Mouse (Mus musculus) heart, adult 8-10 months (tissue): ENCODE measurements around the gene Antxrl. TPM values are rescaled to one million over a fixed set of nuclear protein-coding genes. Genes with fewer than 3 reads are reported as not detected.

Experiments used
- DNase-seq: peaks from one replicate; pipeline ENCODE4 v3.0.0; 2022; ENCODE audit warnings: low spot score
- total RNA-seq, 4 experiments: library from RNA; stranded (reverse); gene quantifications; 2 replicates each; pipeline ENCODE4 v1.2.4; 2022

Antxrl gene
- total RNA-seq, result not detected

GRCm38 (mm10) chr14:34052516-34052915 lies at the start of gene Antxrl:
TSS of gene Antxrl (plus strand) at chr14:34052707.
- no peak for DNase-seq

DNA sequence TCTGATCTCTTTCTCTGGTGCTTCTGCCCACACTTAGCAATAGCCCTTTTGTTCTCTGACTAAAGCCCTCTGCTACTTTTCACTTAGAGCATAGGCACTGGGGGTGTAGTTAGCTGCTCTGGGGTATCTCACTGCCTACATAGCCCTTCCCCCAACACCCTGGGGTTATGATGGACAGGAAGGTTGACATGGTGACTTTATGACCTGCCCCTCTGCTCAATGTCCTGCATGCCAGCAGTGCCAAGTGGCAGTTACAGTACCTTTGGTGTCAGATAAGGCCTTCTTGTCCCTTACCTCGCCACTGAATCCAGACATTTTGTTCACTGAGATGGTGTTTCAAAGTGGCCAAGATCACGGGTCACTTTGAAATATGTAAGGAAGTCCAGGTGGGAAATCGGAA lies 37.4 kb upstream of the Antxrl start, which contains the start of gene Gm30083:
TSS of gene Gm30083 (minus strand) at position 120 of the 400 bp plus-strand sequence.
- no peak for DNase-seq

- no peak for DNase-seq
Observed at GRCm38 (mm10) chr14:34016381-34016780, 36.1 kb upstream of the Antxrl start, which contains the start of gene Gm5460. TSS of gene Gm5460 (plus strand) at chr14:34016758.

DNA sequence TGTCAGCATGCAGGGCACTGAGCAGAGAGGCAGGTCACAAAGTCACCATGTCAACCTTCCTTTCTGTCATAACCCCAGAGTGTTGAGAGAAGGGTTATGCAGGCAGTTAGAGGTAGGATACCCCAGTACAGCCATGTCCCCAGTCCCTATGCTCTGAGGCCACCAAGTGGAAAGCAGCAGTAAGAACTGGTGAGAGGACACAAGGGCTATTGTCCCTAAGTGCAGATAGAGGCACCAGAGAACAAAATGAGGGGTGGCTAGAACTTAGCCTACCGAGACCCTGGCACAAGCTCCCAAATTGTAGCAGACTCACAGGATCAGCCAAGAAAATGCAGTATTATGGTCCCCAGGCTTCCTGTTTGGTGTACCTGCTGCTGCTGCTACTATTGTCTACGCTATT lies 35.6 kb upstream of the Antxrl start:
- DNase-seq, result no peak

- DNase-seq, result no peak
Observed at GRCm38 (mm10) chr14:34026710-34027109, 25.8 kb upstream of the Antxrl start.

GRCm38 (mm10) chr14:34033841-34034610 lies 18.5 kb upstream of the Antxrl start:
- no peak for DNase-seq

DNA sequence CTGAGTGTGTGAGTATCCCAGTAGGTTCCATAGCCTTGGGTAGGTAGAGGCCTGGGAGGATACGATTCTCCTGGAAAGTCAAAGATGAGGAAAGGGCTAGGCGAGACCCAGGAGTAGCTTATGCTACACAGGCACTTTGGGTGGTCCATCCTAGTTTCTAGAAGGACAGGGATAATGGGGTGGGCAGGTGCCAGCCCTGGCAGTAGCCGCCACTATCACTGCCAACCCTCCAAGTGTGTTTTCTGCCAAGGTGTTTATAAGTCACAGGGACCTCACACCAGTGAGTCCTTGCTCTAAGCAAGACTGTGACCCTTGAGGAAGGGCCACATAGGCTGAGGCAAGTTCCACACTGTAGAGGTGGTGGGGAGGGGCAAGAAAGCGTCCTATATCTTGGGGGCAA lies 11.3 kb upstream of the Antxrl start:
- no peak for DNase-seq

DNA sequence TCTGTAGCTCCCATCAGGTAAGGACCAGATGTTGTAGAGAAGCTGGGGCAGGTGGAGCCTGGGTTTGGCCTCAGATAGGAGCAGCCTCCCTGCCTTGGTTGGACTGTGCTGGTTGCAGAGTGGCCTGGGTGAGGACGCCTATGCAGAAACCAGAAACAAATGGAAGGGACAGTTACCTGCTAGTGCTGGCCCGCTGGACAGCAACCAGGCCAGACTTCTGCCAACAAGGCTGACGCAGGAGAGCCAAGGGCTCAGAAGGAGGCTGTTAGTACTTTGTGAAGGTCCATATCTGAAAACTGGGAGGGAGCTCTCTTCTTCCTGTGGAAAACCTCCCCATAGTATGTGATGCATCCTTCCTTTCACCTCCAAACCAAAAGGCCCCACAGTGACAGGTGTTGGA lies 9.2 kb upstream of the Antxrl start:
- no peak for DNase-seq

- no peak for DNase-seq
Observed at GRCm38 (mm10) chr14:34050101-34050779, 2.3 kb upstream of the Antxrl start.

- DNase-seq, result no peak
Observed at GRCm38 (mm10) chr14:34071665-34072064, 19.2 kb downstream of the Antxrl start.

GRCm38 (mm10) chr14:34075346-34075745 lies 22.8 kb downstream of the Antxrl start:
- DNase-seq, result no peak

DNA sequence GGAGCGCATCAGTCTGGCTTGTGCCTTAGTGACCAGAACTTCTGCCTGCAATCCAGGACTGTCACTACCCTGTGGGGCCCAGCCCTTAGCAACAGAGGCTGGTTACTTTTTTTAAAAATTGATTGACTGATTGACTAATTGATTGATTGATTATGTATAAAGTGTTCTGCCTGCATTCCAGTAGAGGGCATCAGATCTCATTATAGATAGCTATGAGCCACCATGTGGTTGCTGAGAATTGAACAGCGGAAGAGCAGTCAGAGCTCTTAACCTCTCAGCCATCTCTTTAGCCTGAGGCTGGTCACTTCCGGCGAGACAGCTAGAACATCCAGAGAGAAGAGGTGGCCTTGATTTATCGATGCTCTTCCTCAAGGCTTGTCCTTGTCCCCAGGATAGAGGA lies 24.7 kb downstream of the Antxrl start:
- DNase-seq, result no peak

- no peak for DNase-seq
Observed at GRCm38 (mm10) chr14:34078293-34078692, 25.8 kb downstream of the Antxrl start.

DNA sequence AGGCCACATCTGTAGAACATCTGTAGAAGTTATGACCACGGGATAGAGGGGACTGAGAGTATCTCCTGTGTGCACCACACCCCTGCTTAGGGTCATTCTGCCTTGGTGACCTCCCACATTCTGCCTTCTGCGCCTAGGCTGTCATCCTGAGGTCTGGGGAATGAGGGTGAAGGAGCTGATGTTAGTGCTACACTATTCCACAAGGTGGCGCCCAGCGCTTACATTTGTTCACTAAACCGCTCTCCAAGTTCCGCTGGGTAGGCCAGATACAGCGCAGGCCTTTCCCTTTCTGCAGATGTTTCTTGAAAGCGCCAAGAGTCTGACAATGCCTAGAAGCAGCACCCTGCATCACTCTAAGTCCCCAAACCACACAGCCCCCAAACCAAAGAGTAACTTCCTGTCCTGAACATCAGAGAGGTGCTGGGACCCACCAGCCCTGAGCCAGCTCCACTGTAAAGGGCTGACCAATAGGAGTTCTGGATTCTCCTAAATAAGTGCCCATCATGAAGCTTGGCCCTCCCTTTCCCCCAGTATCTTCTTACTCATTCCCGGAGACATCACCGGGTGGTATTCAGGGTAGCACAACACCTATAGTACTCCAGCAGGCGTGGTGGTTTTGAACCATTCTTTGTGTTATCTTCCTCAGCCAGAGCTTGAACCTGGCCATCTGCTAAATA lies 28.0 kb downstream of the Antxrl start:
- peak; percentile 67 for DNase-seq

- DNase-seq, result no peak
Observed at GRCm38 (mm10) chr14:34085731-34086130, 33.2 kb downstream of the Antxrl start, which contains the start of gene Anxa8. TSS of gene Anxa8 (plus strand) at chr14:34085981.

DNA sequence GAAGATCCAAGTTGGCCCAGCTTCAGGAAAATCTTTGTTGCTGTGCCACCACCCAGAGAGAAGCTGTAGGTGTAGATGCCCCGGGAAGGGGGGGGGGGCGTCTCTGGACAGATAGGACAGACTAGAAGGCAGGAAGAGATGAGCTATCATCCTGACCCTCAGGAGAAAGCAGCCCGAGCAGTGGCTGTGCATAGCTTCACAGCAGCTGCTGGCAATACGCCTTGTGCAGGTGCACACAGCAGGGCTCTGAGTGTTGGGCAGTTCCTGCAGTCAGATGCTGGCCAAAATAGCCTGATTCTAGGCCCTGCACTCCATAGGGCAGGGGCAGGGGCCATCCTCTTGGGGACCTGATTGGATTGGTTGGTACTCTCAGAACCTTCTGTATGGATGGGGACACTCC lies 34.3 kb downstream of the Antxrl start:
- no peak for DNase-seq

DNA sequence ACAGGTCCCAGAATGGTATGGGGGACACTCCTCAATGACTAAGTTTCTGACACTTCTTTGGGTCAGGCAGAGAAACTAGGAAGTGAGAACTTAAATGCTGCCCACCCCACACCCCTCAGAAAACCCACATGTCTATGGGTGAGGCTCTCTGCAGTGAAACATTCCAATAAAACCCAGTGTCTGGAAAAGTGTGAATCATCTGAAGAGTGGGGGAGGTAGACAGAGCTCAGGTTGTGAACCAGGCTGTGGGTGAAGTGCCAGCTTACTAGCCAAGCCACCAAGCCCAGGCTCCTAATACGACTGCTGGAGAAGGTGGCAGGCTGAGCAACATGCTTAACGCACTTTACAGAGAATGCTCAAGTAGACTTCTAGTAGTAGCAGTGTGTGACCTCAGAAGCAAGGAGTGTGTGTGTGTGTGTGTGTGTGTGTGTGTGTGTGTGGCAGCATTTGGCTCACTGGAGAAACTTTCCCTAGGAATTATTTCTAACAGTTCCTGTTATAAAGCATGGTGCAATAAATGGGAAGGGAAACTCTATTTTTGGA lies 35.4 kb downstream of the Antxrl start:
- DNase-seq, result no peak

DNA sequence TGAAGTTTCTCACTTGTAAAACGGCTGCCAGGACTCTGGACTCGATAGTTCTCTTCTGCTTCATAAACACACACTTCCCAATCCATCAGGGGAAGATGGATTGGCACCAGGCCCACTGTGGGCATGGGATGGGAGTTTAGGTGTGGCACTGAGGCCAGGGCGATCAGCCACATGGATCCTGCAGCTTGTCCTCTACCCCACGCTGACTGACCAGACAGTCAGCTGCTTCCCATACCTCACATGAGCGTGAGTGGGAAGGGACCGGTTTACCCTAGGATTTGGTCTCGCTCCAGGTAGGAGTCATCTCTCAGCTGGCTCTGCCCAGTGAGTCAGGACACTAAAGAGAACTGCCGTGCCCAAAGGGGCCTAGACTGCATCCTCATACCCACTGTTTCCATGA lies 37.3 kb downstream of the Antxrl start:
- DNase-seq, result no peak

- no peak for DNase-seq
Observed at GRCm38 (mm10) chr14:34091475-34091874, 39.0 kb downstream of the Antxrl start.

GRCm38 (mm10) chr14:34092856-34093255 lies 40.3 kb downstream of the Antxrl start:
- DNase-seq, result no peak

DNA sequence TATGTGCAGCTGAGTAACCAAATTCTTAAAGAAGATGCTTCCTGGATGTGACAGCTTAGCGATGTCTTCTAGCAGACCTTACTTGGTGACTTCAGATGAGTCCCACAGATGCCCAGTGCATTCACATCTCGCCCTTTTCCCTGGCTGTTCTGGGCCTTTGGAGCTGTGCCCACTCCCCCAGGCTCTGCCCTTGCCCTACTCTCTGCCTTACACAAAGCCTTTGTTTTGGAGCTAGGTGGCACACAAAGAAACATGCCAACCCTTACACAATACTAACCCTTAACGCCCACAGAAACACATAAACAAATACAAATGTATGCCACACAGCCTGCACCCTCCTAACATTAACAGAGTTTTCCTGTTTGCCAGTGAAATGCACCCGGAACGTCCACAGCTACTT lies 43.7 kb downstream of the Antxrl start:
- no peak for DNase-seq

DNA sequence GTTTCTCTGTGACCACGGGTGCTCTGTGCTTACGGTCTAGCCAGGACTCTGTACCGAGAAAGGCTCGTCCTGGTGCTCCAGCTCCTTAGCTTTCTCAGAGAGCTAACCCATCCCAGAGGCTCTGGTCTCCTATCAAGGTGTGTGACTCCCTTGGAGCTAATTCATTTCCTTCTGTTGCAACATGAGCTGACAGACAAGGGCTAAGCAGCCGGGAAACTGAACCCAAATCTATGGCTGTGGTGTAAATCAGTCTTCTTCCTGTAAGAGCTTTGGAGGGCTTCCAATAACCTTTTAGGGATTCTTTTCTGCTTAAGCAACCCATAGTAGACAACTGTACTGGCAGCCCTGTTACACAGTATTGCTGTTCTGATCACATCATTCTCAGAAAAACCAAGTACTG lies 50.1 kb downstream of the Antxrl start, which contains the start of gene A630023A22Rik:
TSS of gene A630023A22Rik (minus strand) at position 154 of the 400 bp plus-strand sequence.
- no peak for DNase-seq
